Mouse (Mus musculus) heart, embryonic 11.5 days (tissue): ENCODE data around the gene Rc3h2. TPM values are rescaled to one million over a fixed set of nuclear protein-coding genes. Genes with fewer than 3 reads are reported as not detected.

Experiments used
- ATAC-seq: fragments of 200-750 bp; cut with Nextera tagmentation; replicated peaks from 2 replicates; pipeline ENCODE4 v1.8.0; 2017; ENCODE audit warnings: moderate library complexity; ENCODE audit not compliant: insufficient number of reproducible peaks, low FRiP score, low TSS enrichment
- H3K27ac ChIP-seq: fragments of 300-500 bp; sonication (generic); 2 replicates; pipeline ENCODE4 v1.5.1; 2014; ENCODE audit warnings: mild to moderate bottlenecking, low read depth, low read length
- H3K27me3 ChIP-seq: fragments of 300-500 bp; sonication (generic); 2 replicates; pipeline ENCODE4 v1.6.1; 2014; ENCODE audit warnings: mild to moderate bottlenecking, low read length, mixed read lengths; ENCODE audit not compliant: control insufficient read depth, insufficient read depth
- H3K36me3 ChIP-seq: fragments of 300-500 bp; sonication (generic); 2 replicates; pipeline ENCODE4 v1.6.1; 2014; ENCODE audit warnings: mild to moderate bottlenecking, low read length, moderate library complexity, mixed read lengths; ENCODE audit not compliant: control insufficient read depth, insufficient read depth
- H3K4me1 ChIP-seq: fragments of 300-500 bp; sonication (generic); 2 replicates; pipeline ENCODE4 v1.6.1; 2014; ENCODE audit warnings: low read length; ENCODE audit not compliant: control insufficient read depth, insufficient read depth
- H3K4me2 ChIP-seq: fragments of 300-500 bp; sonication (generic); 2 replicates; pipeline ENCODE4 v1.6.1; 2014; ENCODE audit warnings: mild to moderate bottlenecking, moderate library complexity
- H3K4me3 ChIP-seq: fragments of 300-500 bp; sonication (generic); 2 replicates; pipeline ENCODE4 v1.5.1; 2014; ENCODE audit warnings: low read depth, low read length
- H3K9ac ChIP-seq: fragments of 300-500 bp; sonication (generic); 2 replicates; pipeline ENCODE4 v1.6.1; 2014; ENCODE audit warnings: mild to moderate bottlenecking, low read depth, low read length, moderate library complexity
- H3K9me3 ChIP-seq: fragments of 300-500 bp; sonication (generic); replicated peaks from 2 replicates; pipeline ENCODE4 v1.6.1; 2016; ENCODE audit warnings: low read length; ENCODE audit not compliant: control insufficient read depth
- WGBS: fragments of 180-500 bp; shearing (Covaris S2); extraction: QIAGEN DNeasy Blood & Tissue Kit; methylation state at CpG from one replicate; pipeline ENCODE4 v1.1.7; 2014; ENCODE audit not compliant: insufficient replicate concordance; 5-methylcytosine and 5-hydroxymethylcytosine counted together
- polyA plus RNA-seq: library from polyadenylated mRNA; unstranded; fragments of >200 nt; fragmentation: Nextera tagmentation; extraction: Ambion mirVana; gene quantifications from 2 replicates; pipeline ENCODE4 v1.2.1, GENCODE M21; 2014

Gene Rc3h2
- polyA plus RNA-seq = 12.7 and 14.9 TPM in 2 replicates

- WGBS = under 1% methylated on average over 60 of the region's 75 CpGs
- Histone ChIP-seq H3K27ac (peak within 1 kb of the TSS; percentile 97), H3K9me3 (no peaks in the 10 kb centered on the region), H3K9ac (peak within 1 kb of the TSS; percentile 97), H3K4me1 (0 out of 2 replicates have a peak, but pooled peaks cover 6% of the 10 kb centered on the region), H3K4me2 (peak within 1 kb of the TSS; percentile 72), H3K36me3 (no peaks in the 10 kb centered on the region), H3K4me3 (peak within 1 kb of the TSS; percentile 78), H3K27me3 (no peaks in the 10 kb centered on the region)
- ATAC-seq = peak; percentile 98
These were observed at the start of gene Rc3h2 for GRCm38 (mm10) chr2:37422306-37423304. Gene Rc3h2, minus strand, starts transcription at chr2:37422903.

GRCm38 (mm10) chr2:37466266-37466665, 43.6 kb upstream of the Rc3h2 start:
- Histone ChIP-seq H3K4me3 (no peak overlapping the region), H3K9ac (no peak overlapping the region), H3K4me2 (no peak overlapping the region), H3K9me3 (no peaks in the 10 kb centered on the region), H3K36me3 (peaks cover 7% of the 10 kb centered on the region), H3K4me1 (no peaks in the 10 kb centered on the region), H3K27me3 (no peaks in the 10 kb centered on the region), H3K27ac (no peak overlapping the region)
- ATAC-seq = no peak
- WGBS = 89% methylated on average over 4 of the region's 4 CpGs

GRCm38 (mm10) chr2:37460707-37461106, 38.0 kb upstream of the Rc3h2 start:
- ATAC-seq = no peak
- Histone ChIP-seq H3K36me3 (no peaks in the 10 kb centered on the region), H3K9ac (no peak overlapping the region), H3K27me3 (no peaks in the 10 kb centered on the region), H3K9me3 (no peaks in the 10 kb centered on the region), H3K4me2 (no peak overlapping the region), H3K4me3 (no peak overlapping the region), H3K27ac (no peak overlapping the region), H3K4me1 (no peaks in the 10 kb centered on the region)
- WGBS = 98% methylated on average over 4 of the region's 4 CpGs

DNA sequence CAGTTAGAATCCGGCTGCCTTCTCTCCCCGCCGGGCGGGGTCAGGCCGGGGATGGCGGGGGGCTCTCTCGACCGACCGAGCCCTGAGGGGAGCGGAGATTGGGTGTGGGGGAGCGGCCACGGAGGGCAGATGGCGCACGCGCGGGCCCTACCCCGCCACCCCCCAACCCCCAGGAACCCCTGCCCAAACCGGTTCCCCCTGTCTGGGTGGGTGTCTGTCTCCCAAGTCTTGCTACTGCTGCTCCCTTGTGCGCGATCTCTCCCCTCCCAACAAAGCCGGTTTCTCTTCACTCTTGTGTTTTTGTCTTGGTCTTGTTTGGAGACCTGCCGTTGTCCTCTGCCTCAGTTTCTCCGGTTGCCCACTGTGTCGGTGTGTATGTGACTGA, 29.7 kb upstream of the Rc3h2 start:
- H3K4me3 ChIP-seq = peak overlapping the region; percentile 85
- peak overlapping the region; percentile 65; the same call in 1 of the 2 replicates for H3K27ac ChIP-seq
- no peaks in the 10 kb centered on the region for H3K9me3 ChIP-seq
- H3K36me3 ChIP-seq = no peaks in the 10 kb centered on the region
- peak overlapping the region; percentile 94 for H3K9ac ChIP-seq
- peaks cover 8% of the 10 kb centered on the region; the same call in 1 of the 2 replicates for H3K4me1 ChIP-seq
- peak; percentile 86 for ATAC-seq
- WGBS = under 1% methylated on average over 22 of the region's 24 CpGs
- no peaks in the 10 kb centered on the region for H3K27me3 ChIP-seq
- peak overlapping the region; percentile 92 for H3K4me2 ChIP-seq

- Histone ChIP-seq H3K36me3 (no peaks in the 10 kb centered on the region), H3K9ac (peak overlapping the region; percentile 94), H3K27me3 (no peaks in the 10 kb centered on the region), H3K4me1 (peaks cover 8% of the 10 kb centered on the region; the same call in 1 of the 2 replicates), H3K4me3 (peak overlapping the region; percentile 85), H3K4me2 (peak overlapping the region; percentile 92), H3K9me3 (no peaks in the 10 kb centered on the region), H3K27ac (peak overlapping the region; percentile 65; the same call in 1 of the 2 replicates)
- WGBS = 6% methylated on average over 44 of the region's 44 CpGs
- ATAC-seq = peak; percentile 98
These were observed 29.1 kb upstream of the Rc3h2 start for GRCm38 (mm10) chr2:37451667-37452375.

DNA sequence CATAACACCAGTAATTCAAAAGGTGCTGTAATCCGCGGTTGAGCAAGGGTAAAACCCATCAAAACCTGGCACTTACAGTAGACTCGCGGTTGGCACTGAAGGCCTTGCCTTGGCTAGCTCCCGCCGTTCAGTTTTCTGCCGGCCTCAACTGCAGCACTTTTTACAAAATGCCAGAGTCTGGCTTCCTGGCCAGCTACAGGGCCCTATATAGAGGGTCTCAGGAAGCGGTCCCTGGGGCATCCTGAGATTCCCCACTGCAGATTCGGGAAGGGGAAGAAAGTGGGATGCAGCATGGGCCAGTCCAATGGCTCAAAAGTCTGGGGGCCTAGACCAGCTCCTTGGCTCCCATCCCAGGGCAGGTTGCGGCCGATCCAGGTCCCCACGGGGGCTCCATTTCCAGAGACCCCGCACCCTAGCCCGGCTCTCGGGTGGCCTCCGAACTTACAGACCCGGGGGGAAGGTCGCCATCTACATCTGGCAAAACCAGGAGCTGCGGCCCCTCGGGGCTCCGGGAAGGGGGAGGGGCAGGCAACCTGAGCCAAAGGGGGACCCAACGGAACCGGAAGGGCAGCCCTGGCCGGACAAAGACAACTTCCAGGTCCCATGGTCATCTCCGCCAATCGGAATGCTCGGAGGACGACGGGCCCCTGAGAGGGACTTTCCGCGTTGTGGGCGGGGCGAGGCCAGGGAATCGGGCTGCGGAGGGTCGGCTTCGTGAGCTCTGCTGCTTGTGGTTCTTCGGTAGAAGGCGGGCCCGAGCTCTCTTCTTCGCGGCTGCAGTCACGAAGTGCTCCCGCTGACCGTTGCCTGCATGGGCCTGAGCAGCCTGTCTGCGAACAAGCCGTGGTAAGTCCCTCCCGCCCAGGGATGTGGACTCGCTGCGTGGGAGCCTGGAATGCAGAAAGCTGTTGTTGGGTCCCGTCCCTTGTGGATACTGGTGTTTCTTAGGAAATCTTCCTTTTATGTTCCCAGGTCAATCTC, 20.2 kb upstream of the Rc3h2 start, which contains the start of the genes Zbtb26, Zbtb6 and Rabgap1:
Gene Zbtb26, minus strand, starts transcription at position 525 of the 981 bp plus-strand sequence.
Gene Zbtb6, minus strand, starts transcription at position 561 of the 981 bp plus-strand sequence.
Gene Rabgap1, plus strand, starts transcription at position 669 of the 981 bp plus-strand sequence.
- peak within 1 kb of the TSS; percentile 83 for H3K27ac ChIP-seq

DNA sequence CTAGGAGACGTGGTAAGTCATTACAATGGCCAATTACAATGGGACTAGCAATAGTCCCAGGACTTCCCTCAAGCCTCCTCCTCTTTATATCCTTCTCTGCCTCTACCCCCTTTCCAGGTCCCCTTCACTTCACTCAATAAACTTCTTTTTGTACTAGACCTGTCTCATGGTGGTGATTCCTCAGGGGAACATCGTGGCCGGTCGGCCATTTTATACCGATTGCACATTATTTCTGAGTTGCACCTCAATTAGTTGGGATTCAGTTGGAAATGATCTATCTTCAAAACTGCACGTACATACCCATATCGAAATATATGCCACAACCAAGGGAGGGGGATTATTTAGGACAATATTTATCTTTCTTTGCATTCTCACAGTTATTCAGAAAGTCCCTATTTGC, 8.9 kb upstream of the Rc3h2 start:
- H3K4me1 ChIP-seq = peaks cover 8% of the 10 kb centered on the region
- H3K36me3 ChIP-seq = no peaks in the 10 kb centered on the region
- ATAC-seq = no peak
- peak overlapping the region; percentile 76 for H3K4me2 ChIP-seq
- whole genome bisulfite sequencing = 30% methylated on average over 7 of the region's 7 CpGs
- H3K27me3 ChIP-seq = no peaks in the 10 kb centered on the region
- H3K27ac ChIP-seq = peak overlapping the region; percentile 85
- peak overlapping the region; percentile 76 for H3K4me3 ChIP-seq
- H3K9ac ChIP-seq = peak overlapping the region; percentile 92
- H3K9me3 ChIP-seq = no peaks in the 10 kb centered on the region

More for the DNA sequence above, 20.2 kb upstream of the Rc3h2 start, which contains the start of the genes Zbtb26, Zbtb6 and Rabgap1:
- Histone ChIP-seq H3K9me3 (no peaks in the 10 kb centered on the region), H3K27me3 (no peaks in the 10 kb centered on the region), H3K9ac (peak within 1 kb of the TSS; percentile 83), H3K4me3 (peak within 1 kb of the TSS; percentile 68), H3K4me2 (peak within 1 kb of the TSS; percentile 77), H3K4me1 (no peaks in the 10 kb centered on the region), H3K36me3 (no peaks in the 10 kb centered on the region)
- ATAC-seq = peak; percentile 99
- under 1% methylated on average over 51 of the region's 51 CpGs for WGBS
